ENCODE assay signal across 7 mouse cellular contexts in the genomic region with DNA sequence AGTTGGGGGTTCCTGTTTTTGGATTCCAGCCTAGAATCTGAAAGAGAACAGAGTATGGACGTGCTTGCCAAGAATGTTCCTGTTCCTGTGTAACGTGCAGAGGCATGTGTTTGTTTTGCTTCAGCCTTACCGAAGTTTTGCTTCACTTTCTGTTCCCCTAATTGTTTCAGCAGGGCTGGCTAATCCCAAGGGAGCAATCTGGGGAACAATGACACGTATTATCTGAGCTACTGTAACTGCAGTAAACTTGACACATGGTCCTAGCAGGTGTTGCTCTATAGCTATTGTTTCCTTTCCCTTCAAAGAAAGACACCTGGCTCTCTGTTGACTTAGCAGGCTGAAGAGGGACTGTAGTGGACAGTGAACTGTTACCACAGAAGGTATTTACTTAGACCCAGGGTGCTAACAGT. TPM values are rescaled to one million over a fixed set of nuclear protein-coding genes. Genes with fewer than 3 reads are reported as not detected.
DNase-seq lines count a peak whose midpoint lies in the region; ATAC-seq and TF ChIP-seq lines count a peak whose summit lies in the region.

No protein-coding gene starts in this region.

- TF ChIP-seq CTCF in midbrain, postnatal 0 days (IDR thresholded peaks at IDR 0.05), result no peak

- WGBS in limb, embryonic 12.5 days, result 36% methylated on average over 4 of the region's 4 CpGs
- WGBS in limb, embryonic 10.5 days, result 55% methylated on average over 4 of the region's 4 CpGs
- 35% methylated on average over 4 of the region's 4 CpGs for WGBS in midbrain, postnatal 0 days

- H3K4me1 ChIP-seq in limb, embryonic 12.5 days (replicated peaks), result no peaks in the 10 kb centered on the region; the same call in 1 of the 2 replicates
- no peaks in the 10 kb centered on the region for H3K4me1 ChIP-seq in limb, embryonic 10.5 days
- H3K4me1 ChIP-seq in midbrain, postnatal 0 days (ENCODE audit: insufficient read depth, low read length), result no peaks in the 10 kb centered on the region

- H3K4me3 ChIP-seq in limb, embryonic 12.5 days (replicated peaks), result no peak overlapping the region
- no peak overlapping the region for H3K4me3 ChIP-seq in limb, embryonic 10.5 days
- no peak overlapping the region for H3K4me3 ChIP-seq in midbrain, postnatal 0 days (ENCODE audit: low read depth, low read length)

- H3K27ac ChIP-seq in limb, embryonic 12.5 days, result no peak overlapping the region
- no peak overlapping the region for H3K27ac ChIP-seq in limb, embryonic 10.5 days
- H3K27ac ChIP-seq in midbrain, postnatal 0 days (ENCODE audit: low read depth, low read length), result no peak overlapping the region

- H3K4me2 ChIP-seq in limb, embryonic 12.5 days, result no peak overlapping the region
- no peak overlapping the region for H3K4me2 ChIP-seq in midbrain, postnatal 0 days (ENCODE audit: low read depth, low read length, poor library complexity, severe bottlenecking)

- DNase-seq in limb, embryonic 10.5 days (ENCODE audit: low spot score), result no peak
- DNase-seq in fat pad, adult 2 months (ENCODE audit: extremely low read depth, low read depth, low spot score), result peak; percentile 82
- peak; percentile 41 for DNase-seq in midbrain, postnatal 0 days (ENCODE audit: low spot score)
- no peak for DNase-seq in urinary bladder, postnatal 10 days (ENCODE audit: low spot score)
- DNase-seq in ovary, postnatal 10 days (ENCODE audit: low spot score), result no peak

- H3K36me3 ChIP-seq in limb, embryonic 12.5 days, result no peaks in the 10 kb centered on the region
- no peaks in the 10 kb centered on the region for H3K36me3 ChIP-seq in limb, embryonic 10.5 days
- H3K36me3 ChIP-seq in midbrain, postnatal 0 days (ENCODE audit: insufficient read depth, low read length), result no peaks in the 10 kb centered on the region

- H3K27me3 ChIP-seq in limb, embryonic 12.5 days, result no peaks in the 10 kb centered on the region
- H3K27me3 ChIP-seq in limb, embryonic 10.5 days (ENCODE audit: low read depth, poor library complexity, severe bottlenecking), result no peaks in the 10 kb centered on the region
- no peaks in the 10 kb centered on the region for H3K27me3 ChIP-seq in midbrain, postnatal 0 days (ENCODE audit: insufficient read depth, low read length)

- no peak overlapping the region for H3K9ac ChIP-seq in limb, embryonic 12.5 days (replicated peaks)
- no peak overlapping the region for H3K9ac ChIP-seq in midbrain, postnatal 0 days (replicated peaks; ENCODE audit: low read length, poor library complexity, severe bottlenecking)

- H3K9me3 ChIP-seq in limb, embryonic 12.5 days, result no peaks in the 10 kb centered on the region
- no peaks in the 10 kb centered on the region for H3K9me3 ChIP-seq in limb, embryonic 10.5 days (replicated peaks)
- no peaks in the 10 kb centered on the region for H3K9me3 ChIP-seq in midbrain, postnatal 0 days (ENCODE audit: low read length)

- 0 out of 2 replicates have a peak, but pooled peaks have one; percentile 52 for ATAC-seq in limb, embryonic 12.5 days (ENCODE audit: insufficient number of reproducible peaks, insufficient read depth, low FRiP score, low TSS enrichment, low read depth)
- peak; percentile 53 to 67; a peak in 3 of 4 replicates for ATAC-seq in hematopoietic stem cell, adult 5-6 weeks (replicated peaks in 1 of 2; ENCODE audit: insufficient read depth in 1 of 2, low FRiP score in 2 of 2, low TSS enrichment in 1 of 2, low read depth in 1 of 2, poor library complexity in 2 of 2, severe bottlenecking in 2 of 2)
- no peak for ATAC-seq in midbrain, postnatal 0 days (ENCODE audit: low FRiP score)

RNA-seq across cellular contexts. Expression of a gene that starts 25.3 kb away (rescaled TPM):
- polyA plus RNA-seq in limb, embryonic 12.5 days (2016; fragmentation: Nextera tagmentation; extraction: Ambion mirVana), result 5.0 and 5.5 TPM in 2 replicates
- 2.5 and 3.0 TPM in 2 replicates for polyA plus RNA-seq in limb, embryonic 10.5 days (2016; fragmentation: Nextera tagmentation; extraction: Ambion mirVana)
- 0.45 and 0.81 TPM in 2 replicates for total RNA-seq in hematopoietic stem cell, adult 5-6 weeks (2017)
- total RNA-seq in midbrain, postnatal 0 days (2014; rRNA removed), result 3.6 and 4.3 TPM in 2 replicates
- polyA plus RNA-seq in midbrain, postnatal 0 days (2015; fragmentation: Nextera tagmentation; extraction: Ambion mirVana), result 8.8 and 13.7 TPM in 2 replicates

Comparison
In these comparisons a context has a peak if more than half of its experiments do, and no peak if none do; other contexts are left out.
1. DNase-seq: peak in fat pad, adult 2 months (single experiment) and midbrain, postnatal 0 days (single experiment); none in limb, embryonic 10.5 days (single experiment), urinary bladder, postnatal 10 days (single experiment) and ovary, postnatal 10 days (single experiment).